Mouse (Mus musculus) cerebellum, adult 11 months (tissue): ENCODE results near the gene Atp6v1a.

Experiments
- DNase-seq: peaks from one replicate; pipeline ENCODE4 v3.0.0; 2022

Atp6v1a gene

DNA sequence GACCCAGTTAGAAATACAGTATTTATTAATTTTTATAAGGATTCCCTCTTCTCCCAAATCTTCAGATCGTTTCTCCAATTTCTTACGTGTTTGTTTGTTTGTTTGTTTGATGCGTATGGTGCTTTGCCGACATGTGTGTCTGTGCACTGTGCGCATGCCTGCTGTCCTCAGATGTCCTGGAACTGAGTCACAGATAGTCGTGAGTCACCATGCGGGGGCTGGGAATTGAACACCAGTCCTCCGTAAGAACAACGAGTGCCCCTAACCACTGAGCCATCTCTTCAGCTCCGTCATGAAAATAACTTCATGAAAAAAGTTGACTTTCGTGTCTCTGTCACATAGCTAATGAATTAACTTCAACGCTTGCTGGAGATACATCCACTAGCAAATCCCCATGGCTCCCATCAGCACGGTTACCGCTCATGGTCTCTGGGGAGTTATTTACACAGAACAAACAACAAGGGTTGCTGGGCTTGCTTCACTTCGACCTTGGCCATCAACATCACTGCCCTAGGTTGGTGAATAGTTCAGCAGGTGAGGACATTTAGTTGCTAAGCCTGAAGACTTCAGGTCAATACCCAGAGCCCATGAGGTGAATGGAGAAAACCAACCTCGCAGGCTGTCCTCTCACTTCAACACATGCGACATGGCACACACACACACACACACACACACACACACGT, 78.8 kb downstream of the Atp6v1a start:
- DNase-seq, result no peak

GRCm38 (mm10) chr16:44058745-44059144, 80.8 kb downstream of the Atp6v1a start:
- peak; percentile 41 for DNase-seq

DNA sequence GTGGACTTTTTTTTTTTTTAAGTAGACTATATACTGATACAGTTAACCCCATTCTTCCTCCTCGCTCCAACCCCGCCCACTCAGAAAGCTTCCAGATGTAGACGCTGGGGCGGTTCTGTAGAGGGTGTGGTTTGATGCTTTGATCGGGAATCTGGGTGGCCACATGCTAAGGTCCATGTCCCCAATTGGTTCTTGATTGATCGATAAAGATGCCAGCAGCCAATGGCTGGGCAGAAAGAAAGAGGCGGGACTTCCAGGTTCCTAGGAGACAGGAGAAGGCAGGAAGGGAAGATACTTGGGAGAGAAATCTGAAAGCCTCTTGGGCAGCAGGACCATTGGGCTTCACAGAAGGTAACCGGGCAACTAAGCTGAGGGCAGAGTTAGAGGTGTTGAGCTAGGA, 83.7 kb downstream of the Atp6v1a start:
- DNase-seq, result no peak

DNA sequence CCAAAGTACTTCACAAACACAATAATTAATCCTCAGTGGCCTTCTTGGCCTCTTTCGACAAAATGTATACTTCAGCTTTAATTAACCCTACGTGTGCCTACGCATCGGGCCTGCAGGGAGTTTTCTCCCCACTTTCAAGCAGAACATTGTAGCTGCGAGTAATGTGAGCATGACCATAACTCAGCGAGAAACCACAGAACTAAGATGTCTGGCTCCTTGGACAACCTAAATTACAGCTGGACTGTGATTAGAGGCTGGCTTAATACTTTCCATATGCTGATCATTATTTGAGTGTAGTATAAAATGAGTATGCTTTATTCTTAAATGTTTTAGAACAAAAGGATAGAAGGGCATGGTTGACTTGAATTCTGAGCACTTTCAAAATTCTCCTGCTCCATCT, 86.2 kb downstream of the Atp6v1a start:
- no peak for DNase-seq

GRCm38 (mm10) chr16:44052390-44052789, 87.1 kb downstream of the Atp6v1a start:
- no peak for DNase-seq

DNA sequence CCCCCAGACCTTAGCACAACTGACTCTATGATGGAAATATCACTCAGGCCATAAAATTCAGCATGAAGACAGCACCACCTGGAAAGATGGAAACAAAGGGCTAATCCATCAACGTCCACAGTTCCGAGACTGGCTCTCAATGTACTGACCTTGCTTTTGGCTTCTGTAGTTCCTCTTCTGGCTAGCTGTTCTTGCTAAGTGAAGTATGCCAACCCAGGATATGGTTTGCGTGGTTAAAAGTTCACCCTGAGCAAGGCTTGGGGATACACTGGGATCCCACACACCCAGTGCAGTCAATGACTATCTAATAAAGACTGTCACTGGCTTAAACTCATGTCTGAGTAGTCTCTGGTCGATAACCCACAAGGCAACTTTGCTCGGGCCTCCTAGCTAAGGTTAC, 89.4 kb downstream of the Atp6v1a start:
- no peak for DNase-seq

DNA sequence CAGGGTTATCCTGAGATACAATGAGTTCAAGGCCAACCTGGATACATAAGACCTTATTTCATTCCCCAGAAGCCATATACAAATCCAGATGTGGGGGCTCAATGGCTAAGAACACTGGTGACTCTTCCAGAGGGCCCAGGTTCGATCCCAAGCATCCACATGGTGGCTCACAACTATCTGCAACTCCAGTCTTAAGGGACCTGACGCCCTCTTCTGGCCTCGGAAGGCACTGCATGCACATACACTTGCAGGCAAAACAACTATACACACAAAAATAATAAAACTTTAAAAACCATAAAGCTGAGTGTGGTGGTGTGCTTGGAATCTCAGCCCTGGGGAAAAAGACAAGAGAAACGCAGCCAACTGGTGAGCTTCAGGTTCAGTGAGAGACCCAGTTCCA, 100.4 kb downstream of the Atp6v1a start:
- DNase-seq, result no peak
